Comparison of ENCODE assay signal across 20 mouse cellular contexts in genomic region chr17:60180646-60181045, GRCm38 (mm10).
DNase-seq lines count a peak whose midpoint lies in the region; ATAC-seq and TF ChIP-seq lines count a peak whose summit lies in the region.
"Had no signal": no experiment of that assay in that cellular context is flagged by ENCODE, and none has a peak within 500 bp of the region (broad histone marks: within the 10 kb centered on the region; RNA-seq: fewer than 3 reads in every experiment).

No protein-coding gene starts in this region.

- no peaks in the 10 kb centered on the region for H3K9me3 ChIP-seq in liver, embryonic 11.5 days (ENCODE audit: control insufficient read depth, low read length)
- H3K9me3 ChIP-seq: forebrain, embryonic 15.5 days; heart, embryonic 13.5 days; limb, embryonic 13.5 days had no signal

- no peak for TF ChIP-seq CTCF in liver, adult 2 months (IDR thresholded peaks at IDR 0.05; ENCODE audit: low read depth, low read length)

- H3K36me3 ChIP-seq in liver, adult 2 months (ENCODE audit: control insufficient read depth, insufficient read depth, low read length) = no peaks in the 10 kb centered on the region
- H3K36me3 ChIP-seq in liver, embryonic 11.5 days (ENCODE audit: control insufficient read depth, insufficient read depth, low read length) = no peaks in the 10 kb centered on the region
- H3K36me3 ChIP-seq: forebrain, embryonic 15.5 days; heart, embryonic 13.5 days; limb, embryonic 13.5 days had no signal

- H3K27ac ChIP-seq in liver, adult 2 months (replicated peaks; ENCODE audit: insufficient read depth, low read depth, low read length) = no peak overlapping the region
- no peak overlapping the region for H3K27ac ChIP-seq in liver, embryonic 11.5 days (ENCODE audit: low read depth, low read length)
- H3K27ac ChIP-seq: forebrain, embryonic 15.5 days; heart, embryonic 13.5 days; limb, embryonic 13.5 days had no signal

- no peaks in the 10 kb centered on the region for H3K4me1 ChIP-seq in liver, adult 2 months (ENCODE audit: control insufficient read depth, insufficient read depth, low read length)
- H3K4me1 ChIP-seq in liver, embryonic 11.5 days (replicated peaks; ENCODE audit: control insufficient read depth, insufficient read depth, low read length) = no peaks in the 10 kb centered on the region
- H3K4me1 ChIP-seq: forebrain, embryonic 15.5 days; heart, embryonic 13.5 days; limb, embryonic 13.5 days had no signal

- H3K27me3 ChIP-seq in liver, adult 2 months (ENCODE audit: control insufficient read depth, insufficient read depth, low read length) = no peaks in the 10 kb centered on the region
- H3K27me3 ChIP-seq in liver, embryonic 11.5 days (replicated peaks; ENCODE audit: control insufficient read depth, insufficient read depth, low read length) = no peaks in the 10 kb centered on the region
- H3K27me3 ChIP-seq: forebrain, embryonic 15.5 days; heart, embryonic 13.5 days; limb, embryonic 13.5 days had no signal

- no peak for ATAC-seq in liver, embryonic 11.5 days (replicated peaks; ENCODE audit: low FRiP score)
- no peak for ATAC-seq in erythroblast, adult 5-6 weeks (replicated peaks; ENCODE audit: low FRiP score, poor library complexity, severe bottlenecking)
- ATAC-seq: forebrain, embryonic 15.5 days; hindbrain, embryonic 16.5 days had no signal

- TF ChIP-seq POLR2A in liver, adult 2 months (IDR thresholded peaks at IDR 0.05; ENCODE audit: extremely low read depth, insufficient read depth, low read length) = no peak

- H3K9ac ChIP-seq in liver, adult 2 months (ENCODE audit: low read depth, low read length) = no peak overlapping the region
- no peak overlapping the region for H3K9ac ChIP-seq in liver, embryonic 11.5 days (ENCODE audit: low read depth, low read length)
- H3K9ac ChIP-seq: forebrain, embryonic 15.5 days; heart, embryonic 13.5 days; limb, embryonic 13.5 days had no signal

- DNase-seq in liver, adult 2 months (ENCODE audit: extremely low read depth, low read depth, low spot score) = peak; percentile 92
- DNase-seq in liver, embryonic 11.5 days (ENCODE audit: low spot score) = no peak
- DNase-seq in adrenal gland, postnatal 14 days = peak; percentile 73
- peak; percentile 7 to 38 for DNase-seq in cerebellum, adult 18-20 months
- DNase-seq in cerebellum, postnatal 36 days = peak; percentile 77 to 82
- DNase-seq in thymus, postnatal 36 days = no peak
- DNase-seq: heart, postnatal 36 days; kidney, adult 18-20 months; kidney, postnatal 14 days; layer of hippocampus, adult 9-11 months; lung, adult 18-20 months; lung, postnatal 4 days; spleen, adult 18-20 months; thymus, adult 18-20 months had no signal

- no peak overlapping the region for H3K4me3 ChIP-seq in liver, adult 2 months (ENCODE audit: insufficient read depth, low read depth, low read length)
- no peak overlapping the region for H3K4me3 ChIP-seq in liver, embryonic 11.5 days (ENCODE audit: low read depth, low read length)
- H3K4me3 ChIP-seq: forebrain, embryonic 15.5 days; heart, embryonic 13.5 days; limb, embryonic 13.5 days had no signal

- WGBS in liver, adult 2 months = 10% methylated on average over 4 of the region's 4 CpGs
- 69% methylated on average over 4 of the region's 4 CpGs for WGBS in liver, embryonic 11.5 days

- no peaks in the 10 kb centered on the region for H3K79me2 ChIP-seq in liver, adult 2 months (ENCODE audit: control insufficient read depth, insufficient read depth, low read length)

- H3K4me2 ChIP-seq in liver, embryonic 11.5 days = no peak overlapping the region
- H3K4me2 ChIP-seq: forebrain, embryonic 15.5 days; heart, embryonic 13.5 days; limb, embryonic 13.5 days; midbrain, embryonic 11.5 days had no signal

Comparison
In these comparisons a context has a peak if more than half of its experiments do, and no peak if none do; other contexts are left out.
1. DNase-seq: peak in liver, adult 2 months (single experiment), adrenal gland, postnatal 14 days (single experiment), cerebellum, adult 18-20 months (2 of 2) and cerebellum, postnatal 36 days (2 of 2); none in liver, embryonic 11.5 days (single experiment) and thymus, postnatal 36 days (0 of 2).